Mouse (Mus musculus) midbrain, embryonic 13.5 days (tissue): ENCODE measurements around the gene Pard3. TPM values are rescaled to one million over a fixed set of nuclear protein-coding genes. Genes with fewer than 3 reads are reported as not detected.

Experiments
- ATAC-seq: fragments of 200-750 bp; cut with Nextera tagmentation; 2 replicates; pipeline ENCODE4 v1.8.0; 2017; ENCODE audit warnings: mild to moderate bottlenecking, moderate TSS enrichment, moderate library complexity
- H3K27ac ChIP-seq: fragments of 300-500 bp; sonication (generic); 2 replicates; pipeline ENCODE4 v1.5.1; 2015; ENCODE audit warnings: inconsistent platforms, mild to moderate bottlenecking, moderate library complexity
- H3K27me3 ChIP-seq: fragments of 300-500 bp; sonication (generic); 2 replicates; pipeline ENCODE4 v1.6.1; 2015; ENCODE audit warnings: mild to moderate bottlenecking, inconsistent platforms
- H3K36me3 ChIP-seq: fragments of 300-500 bp; sonication (generic); 2 replicates; pipeline ENCODE4 v1.6.1; 2015; ENCODE audit warnings: mild to moderate bottlenecking, inconsistent platforms
- H3K4me1 ChIP-seq: fragments of 300-500 bp; sonication (generic); replicated peaks from 2 replicates; pipeline ENCODE4 v1.6.1; 2015; ENCODE audit warnings: inconsistent platforms
- H3K4me2 ChIP-seq: fragments of 300-500 bp; sonication (generic); replicated peaks from 2 replicates; pipeline ENCODE4 v1.6.1; 2015; ENCODE audit warnings: moderate library complexity, mild to moderate bottlenecking, inconsistent platforms
- H3K4me3 ChIP-seq: fragments of 300-500 bp; sonication (generic); replicated peaks from 2 replicates; pipeline ENCODE4 v1.5.1; 2015; ENCODE audit warnings: mild to moderate bottlenecking, inconsistent platforms
- H3K9ac ChIP-seq: fragments of 300-500 bp; sonication (generic); replicated peaks from 2 replicates; pipeline ENCODE4 v1.6.1; 2015; ENCODE audit warnings: mild to moderate bottlenecking, inconsistent platforms
- H3K9me3 ChIP-seq: fragments of 300-500 bp; sonication (generic); 2 replicates; pipeline ENCODE4 v1.6.1; 2016; ENCODE audit warnings: mild to moderate bottlenecking, inconsistent platforms
- WGBS: fragments of 180-500 bp; shearing (Covaris S2); methylation state at CpG from one replicate; pipeline ENCODE4 v1.1.7; 2015; 5-methylcytosine and 5-hydroxymethylcytosine counted together
- polyA plus RNA-seq: library from polyadenylated mRNA; unstranded; fragments of >200 nt; fragmentation: Nextera tagmentation; extraction: Ambion mirVana; gene quantifications from 2 replicates; pipeline ENCODE4 v1.2.1, GENCODE M21; 2015

Pard3 gene
- polyA plus RNA-seq, 1 experiment from 2014 or later = 22.8 TPM

DNA sequence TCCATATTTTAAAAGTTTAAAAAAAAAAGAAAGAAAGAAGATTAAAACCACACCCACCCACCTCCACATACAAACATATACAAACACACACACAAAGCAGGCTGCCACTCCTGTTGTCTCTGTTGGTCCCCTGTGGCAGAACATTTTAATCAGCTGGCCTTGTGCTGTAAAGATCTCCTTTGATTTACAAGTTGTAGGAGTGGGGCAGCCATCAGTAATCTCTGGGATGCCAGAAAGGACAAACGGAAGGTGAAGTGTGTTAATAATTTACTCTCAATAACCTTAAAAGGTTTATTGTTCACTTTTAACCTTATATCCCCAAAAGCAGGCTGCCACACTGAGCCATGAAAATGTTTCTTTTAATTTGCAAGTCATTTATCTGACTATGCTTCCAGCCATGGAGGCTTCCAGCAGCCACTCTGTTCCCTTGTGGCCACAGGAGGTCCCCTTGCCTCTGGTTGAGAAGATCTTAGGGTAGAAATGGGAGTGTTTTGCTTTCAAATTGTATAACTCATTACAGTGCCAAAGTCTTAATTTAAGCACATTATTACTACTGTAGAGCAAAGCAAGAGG is 448.4 kb downstream of the Pard3 start:
- H3K36me3 ChIP-seq = no peaks in the 10 kb centered on the region
- H3K27me3 ChIP-seq = no peaks in the 10 kb centered on the region
- 51% methylated on average over 1 of the region's 1 CpGs for WGBS
- peak overlapping the region; percentile 30; the same call in 1 of the 2 replicates for H3K27ac ChIP-seq
- no peak overlapping the region for H3K4me2 ChIP-seq
- H3K4me1 ChIP-seq = peaks cover 17% of the 10 kb centered on the region
- H3K9me3 ChIP-seq = no peaks in the 10 kb centered on the region
- ATAC-seq = no peak
- no peak overlapping the region for H3K9ac ChIP-seq
- no peak overlapping the region for H3K4me3 ChIP-seq

DNA sequence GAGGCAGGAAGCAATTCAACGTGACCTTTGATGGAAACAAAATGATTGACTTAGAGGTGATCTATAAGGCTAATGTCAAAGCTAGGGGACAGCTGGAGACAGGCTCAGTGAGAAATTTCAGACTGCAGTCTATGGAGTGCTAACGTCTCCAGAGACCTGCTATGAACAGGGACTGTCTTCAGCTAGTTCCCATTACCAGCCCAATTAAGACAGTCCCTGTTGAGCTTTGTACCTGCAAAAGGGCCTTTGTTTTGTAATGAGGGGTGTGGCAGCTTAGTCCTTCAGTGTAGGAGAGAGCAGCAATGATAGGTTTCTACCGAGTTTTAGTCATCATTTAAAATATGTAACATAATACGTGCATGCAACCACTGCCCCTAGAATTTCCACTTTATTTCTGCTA is 448.9 kb downstream of the Pard3 start:
- Histone ChIP-seq H3K4me2 (no peak overlapping the region), H3K27ac (peak overlapping the region; percentile 30; the same call in 1 of the 2 replicates), H3K9me3 (no peaks in the 10 kb centered on the region), H3K4me3 (no peak overlapping the region), H3K27me3 (no peaks in the 10 kb centered on the region), H3K9ac (no peak overlapping the region), H3K36me3 (no peaks in the 10 kb centered on the region), H3K4me1 (peaks cover 17% of the 10 kb centered on the region)
- ATAC-seq = no peak
- 56% methylated on average over 4 of the region's 4 CpGs for WGBS

DNA sequence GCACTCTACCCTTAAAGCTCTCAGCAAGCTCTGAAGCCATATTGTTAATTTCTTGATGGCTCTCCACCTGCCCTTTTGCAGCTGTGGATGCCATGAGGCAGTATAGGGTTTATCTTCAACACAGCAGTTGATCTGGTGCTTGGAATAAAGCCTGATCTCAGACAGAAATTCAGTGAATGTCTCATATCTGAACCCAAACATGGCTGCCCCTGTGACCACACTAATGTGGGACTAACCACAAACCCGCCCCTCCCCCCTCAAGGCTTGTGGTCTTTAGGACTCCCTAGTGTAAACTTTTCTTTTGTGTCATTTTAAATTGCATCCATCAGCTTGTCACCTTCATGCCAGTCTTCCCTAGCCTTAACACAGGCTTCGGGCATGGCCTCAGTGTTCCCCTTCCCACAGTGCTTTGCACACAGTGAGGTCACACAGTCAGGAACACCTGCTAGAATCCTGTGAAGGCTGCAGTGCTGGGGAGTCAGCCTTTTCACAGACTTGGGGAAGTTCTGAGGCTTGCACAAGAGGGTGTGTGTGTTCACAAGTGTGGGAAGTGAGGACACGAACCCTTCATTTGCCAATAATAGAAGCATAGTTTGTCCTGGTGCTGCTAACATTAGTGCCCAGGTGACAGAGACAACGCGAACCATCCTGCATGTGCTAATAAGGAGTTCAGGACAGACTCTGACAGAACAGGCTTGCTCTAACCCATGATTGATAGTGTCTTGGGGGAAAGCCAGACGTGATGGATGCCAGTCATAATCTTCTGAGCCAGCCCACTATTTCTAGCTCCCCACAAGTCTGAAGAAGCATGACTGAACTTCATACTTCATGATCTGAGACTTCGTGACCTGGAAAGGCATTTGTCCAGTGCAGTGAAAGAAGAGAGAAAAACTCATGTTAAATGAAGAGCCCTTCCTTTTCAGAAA is 451.4 kb downstream of the Pard3 start:
- Histone ChIP-seq H3K4me1 (peaks cover 17% of the 10 kb centered on the region), H3K9me3 (no peaks in the 10 kb centered on the region), H3K36me3 (no peaks in the 10 kb centered on the region), H3K4me3 (no peak overlapping the region), H3K27me3 (no peaks in the 10 kb centered on the region), H3K4me2 (no peak overlapping the region), H3K9ac (no peak overlapping the region), H3K27ac (no peak overlapping the region)
- WGBS = 88% methylated on average over 7 of the region's 7 CpGs
- no peak for ATAC-seq

- Histone ChIP-seq H3K9me3 (no peaks in the 10 kb centered on the region), H3K4me1 (peaks cover 14% of the 10 kb centered on the region), H3K27me3 (no peaks in the 10 kb centered on the region), H3K27ac (no peak overlapping the region), H3K36me3 (no peaks in the 10 kb centered on the region), H3K4me2 (no peak overlapping the region), H3K9ac (no peak overlapping the region), H3K4me3 (no peak overlapping the region)
- 85% methylated on average over 2 of the region's 2 CpGs for WGBS
- no peak for ATAC-seq
Measured at GRCm38 (mm10) chr8:127516043-127516442, 452.4 kb downstream of the Pard3 start.

DNA sequence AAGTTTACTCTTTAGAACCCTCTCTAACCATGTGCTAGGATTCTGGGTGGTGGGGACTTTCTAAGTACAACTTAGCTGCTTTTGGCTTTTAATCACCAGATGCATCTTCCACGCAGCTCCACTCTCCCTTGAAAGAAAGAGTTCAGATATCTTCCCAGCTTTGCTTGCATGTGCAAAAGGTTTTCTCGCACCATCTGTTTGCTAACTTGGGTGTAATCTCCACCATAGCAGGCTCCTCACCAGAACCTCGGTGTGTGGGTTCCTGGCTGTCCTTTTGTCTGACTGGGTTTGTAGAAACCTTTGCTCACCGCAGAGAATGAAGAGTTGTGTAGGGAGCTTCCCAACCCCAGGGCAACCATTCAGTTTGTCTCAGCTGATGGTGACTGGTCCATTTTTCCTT is 462.0 kb downstream of the Pard3 start:
- Histone ChIP-seq H3K4me2 (no peak overlapping the region), H3K4me1 (no peaks in the 10 kb centered on the region), H3K9me3 (no peaks in the 10 kb centered on the region), H3K27me3 (no peaks in the 10 kb centered on the region), H3K27ac (no peak overlapping the region), H3K4me3 (no peak overlapping the region), H3K9ac (no peak overlapping the region), H3K36me3 (no peaks in the 10 kb centered on the region)
- ATAC-seq = no peak
- 95% methylated on average over 4 of the region's 4 CpGs for whole genome bisulfite sequencing

- 93% methylated on average over 2 of the region's 2 CpGs for WGBS
- peak; percentile 37; the same call in 1 of the 2 replicates for ATAC-seq
Measured at GRCm38 (mm10) chr8:127528315-127528714, 464.6 kb downstream of the Pard3 start.

GRCm38 (mm10) chr8:127529746-127530145 is 466.1 kb downstream of the Pard3 start:
- Histone ChIP-seq H3K9me3 (no peaks in the 10 kb centered on the region), H3K9ac (no peak overlapping the region), H3K27me3 (no peaks in the 10 kb centered on the region), H3K4me3 (no peak overlapping the region), H3K4me2 (no peak overlapping the region), H3K36me3 (no peaks in the 10 kb centered on the region), H3K4me1 (peaks cover 8% of the 10 kb centered on the region), H3K27ac (no peak overlapping the region)
- 72% methylated on average over 2 of the region's 2 CpGs for WGBS
- ATAC-seq = no peak

More at GRCm38 (mm10) chr8:127528315-127528714, 464.6 kb downstream of the Pard3 start:
- Histone ChIP-seq H3K4me3 (no peak overlapping the region), H3K27me3 (no peaks in the 10 kb centered on the region), H3K36me3 (no peaks in the 10 kb centered on the region), H3K4me1 (0 out of 2 replicates have a peak, but pooled peaks cover 4% of the 10 kb centered on the region), H3K27ac (no peak overlapping the region), H3K9ac (no peak overlapping the region), H3K9me3 (no peaks in the 10 kb centered on the region), H3K4me2 (no peak overlapping the region)

- 91% methylated on average over 3 of the region's 3 CpGs for WGBS
- H3K9me3 ChIP-seq = no peaks in the 10 kb centered on the region
Measured at GRCm38 (mm10) chr8:127531866-127532265, 468.2 kb downstream of the Pard3 start.

GRCm38 (mm10) chr8:127534789-127535188 is 471.1 kb downstream of the Pard3 start:
- Histone ChIP-seq H3K27ac (peak overlapping the region; percentile 52), H3K36me3 (no peaks in the 10 kb centered on the region), H3K27me3 (no peaks in the 10 kb centered on the region), H3K4me3 (no peak overlapping the region), H3K4me1 (peaks cover 21% of the 10 kb centered on the region), H3K4me2 (peak overlapping the region; percentile 8; the same call in 1 of the 2 replicates), H3K9ac (no peak overlapping the region), H3K9me3 (no peaks in the 10 kb centered on the region)
- WGBS = 47% methylated on average over 3 of the region's 3 CpGs
- ATAC-seq = peak; percentile 67

More at GRCm38 (mm10) chr8:127531866-127532265, 468.2 kb downstream of the Pard3 start:
- Histone ChIP-seq H3K4me1 (peaks cover 21% of the 10 kb centered on the region), H3K4me2 (no peak overlapping the region), H3K27me3 (no peaks in the 10 kb centered on the region), H3K36me3 (no peaks in the 10 kb centered on the region), H3K9ac (no peak overlapping the region), H3K4me3 (no peak overlapping the region), H3K27ac (no peak overlapping the region)
- no peak for ATAC-seq

GRCm38 (mm10) chr8:127535192-127535845 is 471.6 kb downstream of the Pard3 start:
- Histone ChIP-seq H3K4me3 (no peak overlapping the region), H3K9ac (no peak overlapping the region), H3K4me1 (peaks cover 21% of the 10 kb centered on the region), H3K4me2 (peak overlapping the region; percentile 8; the same call in 1 of the 2 replicates), H3K27me3 (no peaks in the 10 kb centered on the region), H3K36me3 (no peaks in the 10 kb centered on the region), H3K27ac (peak overlapping the region; percentile 52), H3K9me3 (no peaks in the 10 kb centered on the region)
- 0 out of 2 replicates have a peak, but pooled peaks have one; percentile 20 for ATAC-seq
- WGBS = 62% methylated on average over 8 of the region's 8 CpGs

- H3K4me1 ChIP-seq = peaks cover 21% of the 10 kb centered on the region
- H3K27me3 ChIP-seq = no peaks in the 10 kb centered on the region
- WGBS = 48% methylated on average over 1 of the region's 1 CpGs
- H3K4me2 ChIP-seq = no peak overlapping the region
- no peaks in the 10 kb centered on the region for H3K36me3 ChIP-seq
- H3K9ac ChIP-seq = no peak overlapping the region
- no peak overlapping the region for H3K4me3 ChIP-seq
- H3K9me3 ChIP-seq = no peaks in the 10 kb centered on the region
- H3K27ac ChIP-seq = no peak overlapping the region
- ATAC-seq = no peak
Measured at GRCm38 (mm10) chr8:127535846-127536220, 472.1 kb downstream of the Pard3 start.

DNA sequence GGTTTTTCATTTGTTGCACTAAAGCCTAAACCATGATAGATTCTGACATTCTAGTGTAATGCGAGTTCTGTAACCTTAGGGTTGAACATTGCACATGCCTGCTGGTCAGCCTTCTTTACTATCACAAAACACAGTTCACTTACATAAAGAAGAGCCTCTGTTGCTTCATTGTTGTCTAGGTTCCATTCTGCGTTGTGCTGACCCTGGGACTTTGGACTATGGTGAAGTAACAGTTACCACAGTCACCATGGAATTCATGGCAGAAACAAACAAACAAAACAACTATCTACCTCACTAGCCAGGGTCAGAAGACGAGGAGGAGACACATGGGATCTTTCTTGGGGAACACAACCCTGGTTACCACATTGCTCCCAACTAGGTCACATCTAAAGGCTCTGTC is 476.1 kb downstream of the Pard3 start:
- Histone ChIP-seq H3K4me1 (peaks cover 12% of the 10 kb centered on the region), H3K27me3 (no peaks in the 10 kb centered on the region), H3K36me3 (no peaks in the 10 kb centered on the region), H3K4me2 (no peak overlapping the region), H3K4me3 (no peak overlapping the region), H3K9me3 (no peaks in the 10 kb centered on the region), H3K27ac (no peak overlapping the region), H3K9ac (no peak overlapping the region)
- WGBS = 97% methylated on average over 3 of the region's 3 CpGs
- no peak for ATAC-seq
